ENCODE assay signal across 14 mouse cellular contexts in genomic region chr14:14640023-14640441, GRCm38 (mm10).
A peak's percentile ranks its signal among the peaks of the same experiment; 100 is the strongest.
DNase-seq lines count a peak whose midpoint lies in the region.
"Had no signal": no experiment of that assay in that cellular context is flagged by ENCODE, and none has a peak within 500 bp of the region (broad histone marks: within the 10 kb centered on the region; RNA-seq: fewer than 3 reads in every experiment).

No protein-coding gene starts in this region.

- intact Hi-C loops in heart, postnatal 25 days (cut with DNase I): no loop called here

- H3K4me3 ChIP-seq in macrophage (ENCODE audit: inconsistent target): no peak overlapping the region
- H3K4me3 ChIP-seq: erythroblast, embryonic 14.5 days; hindbrain, embryonic 15.5 days; myocyte had no signal

- peak; percentile 18 for DNase-seq in heart, adult 8-10 months (ENCODE audit: low spot score)
- DNase-seq in heart, postnatal 25 days (ENCODE audit: low spot score): no peak
- DNase-seq in right cerebral cortex, adult 18-20 months: peak; percentile 9
- DNase-seq in right cerebral cortex, postnatal 14 days: no peak
- no peak for DNase-seq in thymus, postnatal 14 days
- DNase-seq in testis, postnatal 14 days (ENCODE audit: low spot score): no peak
- DNase-seq: cerebellum, adult 8-10 months; gastrocnemius, postnatal 36 days; lung, adult 2 months; thymus, adult 2 months had no signal

- no peaks in the 10 kb centered on the region for H3K36me3 ChIP-seq in macrophage (ENCODE audit: inconsistent target)
- H3K36me3 ChIP-seq: hindbrain, embryonic 15.5 days had no signal

- H3K79me2 ChIP-seq in macrophage (ENCODE audit: inconsistent target): no peaks in the 10 kb centered on the region

- peak overlapping the region; percentile 61 for H3K27ac ChIP-seq in macrophage
- H3K27ac ChIP-seq: hindbrain, embryonic 15.5 days had no signal

- 0% methylated on average over 3 of the region's 3 CpGs for WGBS in macrophage (ENCODE audit: missing documents)

Comparison
In these comparisons a context has a peak if more than half of its experiments do, and no peak if none do; other contexts are left out.
1. DNase-seq: peak in heart, adult 8-10 months (single experiment) and right cerebral cortex, adult 18-20 months (single experiment); none in heart, postnatal 25 days (single experiment), right cerebral cortex, postnatal 14 days (single experiment), thymus, postnatal 14 days (single experiment) and testis, postnatal 14 days (single experiment).